Mouse (Mus musculus) olfactory bulb, adult 2 months (tissue): ENCODE data around the gene Syne2.

Experiments used
- CTCF ChIP-seq: fragments of 200-500 bp; IDR thresholded peaks from 2 replicates; pipeline ENCODE4 v1.5.1; 2012; ENCODE audit warnings: low read depth, mild to moderate bottlenecking, low read length, moderate library complexity; ENCODE audit not compliant: insufficient read depth
- POLR2A ChIP-seq: fragments of 200-500 bp; IDR thresholded peaks from 2 replicates; pipeline ENCODE4 v1.6.1; 2012; ENCODE audit warnings: mild to moderate bottlenecking, low read depth, low read length, moderate library complexity; ENCODE audit not compliant: insufficient read depth

- TF ChIP-seq POLR2A (no peak), CTCF (no peak)
Measured at GRCm38 (mm10) chr12:76104596-76105351, 286.8 kb downstream of the Syne2 start.
